Mouse (Mus musculus): ENCODE measurements at regions not wholly inside any gene's neighbourhood (a gene's known extent, or its start where the extent isn't known, plus 50 kb on each side); places are given as distances from the start of the nearest gene placed in this dataset.

DNA sequence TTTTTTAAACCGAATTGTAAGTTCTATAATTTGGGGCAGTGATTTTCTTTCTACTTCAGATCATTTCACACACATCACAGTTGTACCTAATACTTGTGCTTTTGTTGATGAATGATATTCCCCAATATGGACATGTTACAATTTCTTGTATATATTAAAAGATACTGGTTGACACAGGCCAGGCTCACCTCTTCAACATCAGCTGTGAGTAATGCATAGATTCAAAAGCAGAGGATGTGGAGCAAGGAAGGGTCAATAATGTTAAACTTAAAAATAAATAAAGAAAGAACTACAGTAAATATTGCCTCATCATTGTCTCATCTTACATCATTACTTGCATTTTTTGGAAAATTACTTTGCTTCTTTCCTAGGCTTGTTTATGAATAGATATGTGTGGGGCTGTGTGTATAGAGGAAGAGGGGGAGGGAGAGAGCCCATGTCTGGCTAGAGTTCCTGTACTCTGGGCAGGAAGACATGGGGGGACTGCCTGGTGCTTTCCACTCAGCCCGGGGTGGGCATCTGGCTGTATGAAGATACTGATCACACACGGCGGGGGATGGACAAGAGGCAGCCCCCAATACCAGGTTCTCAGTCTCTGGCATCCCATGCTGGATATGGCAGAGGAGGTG lies 490.1 kb downstream of the Gm6377 start:
- DNase-seq = no peak

DNA sequence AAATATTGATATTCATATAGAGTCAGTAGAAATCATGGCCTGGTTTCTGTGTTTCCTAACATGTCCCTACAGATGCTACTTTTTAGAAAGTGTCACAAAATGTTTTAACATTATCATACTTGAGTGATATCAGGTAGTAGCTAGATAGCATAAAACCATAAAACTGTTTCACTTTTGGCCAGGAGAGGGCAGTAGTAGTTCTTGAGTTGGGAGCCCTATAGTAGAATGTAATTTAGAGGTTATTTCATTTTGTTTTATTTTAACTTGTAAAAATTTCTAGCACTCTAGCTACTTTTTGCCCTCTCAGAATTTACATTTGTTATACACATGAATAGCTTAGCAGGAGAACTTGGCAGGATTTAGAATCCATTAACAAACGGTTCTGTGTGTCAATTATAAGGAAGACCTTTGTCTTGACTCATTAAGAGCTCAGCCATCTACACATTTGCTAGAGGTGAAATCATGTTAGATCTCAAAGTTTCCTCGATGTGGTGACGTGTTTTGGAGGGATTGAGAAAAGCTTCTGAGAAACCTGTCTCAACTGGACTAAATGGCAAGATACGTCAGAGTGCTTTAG lies 538.5 kb downstream of the Gm6377 start:
- DNase-seq = peak in 1 of 2 experiments; percentile 2

DNA sequence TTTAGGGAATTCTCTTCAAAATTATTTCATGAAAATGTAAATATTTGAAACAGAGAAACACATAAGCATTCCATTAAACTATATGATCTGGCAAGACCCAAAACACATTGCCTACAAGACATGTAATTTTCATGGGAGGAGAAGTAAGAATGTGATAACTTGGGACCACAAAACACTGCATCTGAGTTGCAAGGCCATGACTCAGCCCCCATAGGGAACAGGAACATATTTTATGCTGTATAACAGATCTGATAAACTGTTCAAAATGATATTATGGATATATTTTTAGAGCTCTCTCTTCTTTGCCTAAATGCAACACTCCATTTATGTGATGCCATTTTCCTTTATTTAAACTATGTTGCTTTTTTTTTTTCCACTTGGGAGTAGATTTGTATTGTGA lies 539.4 kb downstream of the Gm6377 start:
- no peak for DNase-seq

All from kidney, postnatal 36 days (tissue).